Mouse (Mus musculus): ENCODE measurements around the gene Mdm2. TPM values are rescaled to one million over a fixed set of nuclear protein-coding genes. Genes with fewer than 3 reads are reported as not detected.
"Not testable (repeated sequence)": the region's sequence is repeated elsewhere in the genome, so short reads cannot be mapped to it uniquely, and the experiment has no call there.

Gene Mdm2
- polyA plus RNA-seq, 1 experiment from 2014 or later: 67.5 TPM

DNA sequence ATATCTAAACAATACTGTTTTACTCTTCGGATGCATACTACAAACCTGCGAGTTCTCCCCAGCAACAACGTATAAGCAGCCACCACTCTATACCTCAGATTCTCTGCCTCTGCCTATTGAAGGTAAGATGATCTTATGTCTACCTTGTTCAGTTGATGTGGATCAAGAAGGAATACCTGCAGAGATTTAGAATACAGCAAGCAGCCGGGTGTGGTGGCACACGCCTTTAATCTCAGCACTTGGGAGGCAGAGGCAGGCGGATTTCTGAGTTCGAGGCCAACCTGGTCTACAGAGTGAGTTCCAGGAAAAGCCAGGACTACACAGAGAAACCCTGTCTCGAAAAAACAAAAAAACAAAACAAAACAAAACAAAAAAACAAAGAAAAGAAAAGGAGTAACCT, 26.9 kb upstream of the Mdm2 start:
- H3K36me3 ChIP-seq: peaks cover 60% of the 10 kb centered on the region
- not testable (repeated sequence) for ATAC-seq; H3K4me3 ChIP-seq (replicated peaks); H3K27me3 ChIP-seq; H3K27ac ChIP-seq; H3K4me2 ChIP-seq (replicated peaks); H3K4me1 ChIP-seq (replicated peaks); H3K9me3 ChIP-seq; H3K9ac ChIP-seq (replicated peaks)
- 94% methylated on average over 8 of the region's 8 CpGs for WGBS

DNA sequence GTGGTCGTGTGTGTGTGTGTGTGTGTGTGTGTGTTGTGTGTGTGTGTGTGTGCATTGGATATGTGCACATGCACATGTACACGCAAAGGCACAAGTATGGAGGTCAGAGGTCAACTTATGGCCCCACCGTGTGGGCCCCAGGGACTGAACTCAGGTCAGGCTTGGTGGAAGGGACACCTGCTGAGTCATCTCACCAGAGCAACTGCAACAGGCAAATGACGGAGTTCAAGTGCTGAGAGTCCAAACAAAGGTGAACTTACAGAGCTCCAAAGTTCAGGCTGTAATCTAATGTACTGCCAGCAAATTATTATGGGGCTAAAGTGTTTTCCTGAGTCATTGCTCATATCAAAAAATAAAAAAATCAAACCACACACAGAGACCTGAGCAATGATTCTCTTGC, 26.5 kb upstream of the Mdm2 start:
- no peaks in the 10 kb centered on the region for H3K4me1 ChIP-seq (replicated peaks)

DNA sequence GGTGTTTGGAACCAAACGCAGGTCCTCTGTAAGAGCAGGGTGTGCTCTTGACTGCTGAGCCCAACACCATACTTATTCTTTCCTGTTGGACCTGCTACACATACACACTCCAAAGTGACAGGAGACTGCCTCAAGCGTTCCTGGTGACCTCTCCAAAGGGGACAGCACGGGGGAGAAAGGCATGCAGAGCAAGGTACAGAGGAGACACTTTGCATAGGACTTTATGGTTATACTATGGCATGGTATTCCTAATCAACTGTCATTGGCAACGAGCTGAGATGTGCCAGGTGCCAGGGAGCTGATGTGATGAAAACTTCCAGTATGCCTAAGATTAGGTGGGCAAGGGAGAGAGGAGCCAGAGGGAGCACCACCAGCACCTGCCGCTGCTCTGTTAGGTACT, 26.0 kb upstream of the Mdm2 start:
- Histone ChIP-seq H3K9me3 (no peaks in the 10 kb centered on the region), H3K27ac (no peak overlapping the region), H3K4me1 (replicated peaks) (no peaks in the 10 kb centered on the region), H3K4me2 (replicated peaks) (no peak overlapping the region), H3K9ac (replicated peaks) (no peak overlapping the region), H3K36me3 (peaks cover 60% of the 10 kb centered on the region), H3K27me3 (no peaks in the 10 kb centered on the region), H3K4me3 (replicated peaks) (no peak overlapping the region)
- 89% methylated on average over 5 of the region's 5 CpGs for WGBS
- no peak for ATAC-seq

More for the DNA sequence above, 26.5 kb upstream of the Mdm2 start:
- peaks cover 60% of the 10 kb centered on the region for H3K36me3 ChIP-seq
- no peak overlapping the region for H3K27ac ChIP-seq
- no peak overlapping the region for H3K9ac ChIP-seq (replicated peaks)
- no peaks in the 10 kb centered on the region for H3K9me3 ChIP-seq
- H3K4me2 ChIP-seq (replicated peaks): no peak overlapping the region
- WGBS: 80% methylated on average over 4 of the region's 4 CpGs
- H3K27me3 ChIP-seq: no peaks in the 10 kb centered on the region
- ATAC-seq: no peak
- H3K4me3 ChIP-seq (replicated peaks): no peak overlapping the region

DNA sequence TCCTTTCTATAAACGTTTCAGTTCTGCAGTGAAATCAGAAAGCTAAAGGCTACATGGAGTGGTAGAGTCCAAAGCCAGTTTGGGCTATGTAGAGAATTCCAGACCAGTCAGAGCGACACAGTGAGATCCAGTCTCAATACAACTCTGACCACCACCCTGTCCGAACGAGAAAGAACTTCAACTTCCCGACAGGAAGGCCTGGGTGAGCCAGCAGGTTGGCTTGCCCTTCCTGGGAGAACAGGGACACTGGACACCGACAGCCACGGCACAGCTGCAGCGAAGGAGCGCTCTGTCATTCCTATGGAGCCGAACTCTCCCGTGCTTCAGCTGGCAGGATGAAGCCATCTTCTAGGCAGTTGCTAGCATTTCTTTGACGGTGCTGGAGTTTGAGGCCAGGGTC, 24.8 kb upstream of the Mdm2 start:
- H3K4me3 ChIP-seq (replicated peaks); H3K4me2 ChIP-seq (replicated peaks); ATAC-seq; H3K4me1 ChIP-seq (replicated peaks); H3K27ac ChIP-seq; H3K27me3 ChIP-seq; H3K9me3 ChIP-seq; H3K9ac ChIP-seq (replicated peaks): not testable (repeated sequence)
- H3K36me3 ChIP-seq: peaks cover 49% of the 10 kb centered on the region
- WGBS: 94% methylated on average over 12 of the region's 12 CpGs

DNA sequence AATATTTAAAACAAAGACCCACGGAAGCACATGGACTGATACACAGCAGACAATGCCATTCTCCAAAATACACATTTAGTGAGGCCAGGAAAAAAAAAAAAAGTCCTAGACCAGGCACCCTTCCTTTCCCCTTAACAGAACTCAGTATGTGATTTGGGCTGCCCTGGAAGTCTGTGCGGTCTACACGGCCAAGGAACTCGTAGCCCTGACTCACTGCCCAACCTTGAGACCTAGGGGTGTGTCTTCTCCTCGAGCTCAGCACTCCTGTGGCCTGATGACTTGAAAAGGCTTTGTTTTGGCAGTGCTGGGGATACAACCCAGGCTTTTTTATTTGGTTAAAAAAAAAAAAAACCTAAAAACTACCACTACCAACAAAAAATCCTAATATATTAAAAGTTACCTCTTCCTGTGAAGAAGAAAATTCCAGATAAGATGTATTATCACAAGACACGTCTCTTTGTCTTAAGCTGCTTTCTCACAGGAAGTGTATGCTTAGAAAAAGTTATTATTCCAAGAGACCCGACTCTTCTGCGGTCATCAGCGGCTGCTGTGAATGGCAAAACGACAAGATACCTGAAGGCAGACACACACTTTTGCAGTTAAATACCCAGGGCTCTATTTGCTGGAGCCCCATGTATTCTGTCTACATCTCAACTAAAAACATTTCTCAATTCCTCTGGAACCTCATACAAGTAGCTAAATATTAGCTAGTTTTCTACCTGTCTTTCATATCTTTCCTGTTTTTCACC, 23.7 kb upstream of the Mdm2 start:
- not testable (repeated sequence) for H3K27ac ChIP-seq; H3K27me3 ChIP-seq; H3K4me2 ChIP-seq (replicated peaks); H3K4me3 ChIP-seq (replicated peaks); H3K4me1 ChIP-seq (replicated peaks); ATAC-seq; H3K9me3 ChIP-seq; H3K9ac ChIP-seq (replicated peaks)
- 91% methylated on average over 9 of the region's 10 CpGs for WGBS
- H3K36me3 ChIP-seq: peaks cover 38% of the 10 kb centered on the region

DNA sequence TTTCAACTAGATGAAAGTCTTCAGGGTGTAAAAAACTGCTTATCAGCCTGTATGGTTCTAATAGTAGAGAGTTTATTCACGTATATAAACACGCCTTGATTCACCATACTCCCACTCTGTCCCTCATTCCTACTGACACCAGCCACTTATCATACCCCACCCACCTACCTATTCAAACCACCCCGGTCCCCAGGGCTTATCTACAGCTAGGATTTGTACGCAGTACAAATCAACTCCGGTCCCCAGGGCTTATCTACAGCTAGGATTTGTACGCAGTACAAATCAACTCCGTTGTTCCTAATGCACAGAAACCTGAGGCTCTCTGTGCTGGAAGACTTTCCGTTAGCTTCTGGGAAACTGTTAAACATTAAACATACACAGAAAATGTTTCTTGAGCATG, 23.1 kb upstream of the Mdm2 start:
- not testable (repeated sequence) for H3K4me3 ChIP-seq (replicated peaks); H3K27me3 ChIP-seq; H3K27ac ChIP-seq; H3K9ac ChIP-seq (replicated peaks); H3K9me3 ChIP-seq; ATAC-seq; H3K4me1 ChIP-seq (replicated peaks); H3K4me2 ChIP-seq (replicated peaks)
- 88% methylated on average over 8 of the region's 8 CpGs for WGBS
- peaks cover 31% of the 10 kb centered on the region for H3K36me3 ChIP-seq

DNA sequence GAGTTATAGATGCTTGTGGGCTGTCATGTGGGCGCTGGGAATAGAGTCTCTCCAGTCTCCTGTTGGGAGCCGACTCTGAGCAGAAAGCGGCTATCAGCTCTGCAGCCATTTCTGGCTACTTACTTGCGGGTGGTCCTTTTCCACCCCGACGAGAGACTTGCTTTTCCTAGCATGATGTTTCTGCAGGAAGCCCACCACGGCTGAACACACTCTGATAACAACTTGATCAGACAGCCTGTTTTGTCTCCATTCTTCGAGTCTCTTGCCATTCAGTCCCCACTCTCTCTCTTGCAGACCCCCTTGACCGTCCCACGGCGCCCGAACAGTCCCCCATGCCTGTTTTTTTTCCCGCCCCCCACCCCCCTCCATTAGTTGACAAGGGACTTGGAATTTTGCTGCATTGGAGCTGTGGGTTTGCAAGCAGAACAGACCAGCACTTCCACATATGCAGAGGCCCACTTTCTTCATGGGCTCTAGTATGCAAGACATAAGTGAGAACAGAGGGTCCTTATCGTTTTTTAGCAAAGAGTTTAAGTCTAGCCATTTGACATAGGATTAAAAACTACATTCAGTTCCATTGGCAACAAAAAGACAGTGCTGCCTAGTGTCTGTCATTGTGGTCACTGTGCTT, 22.5 kb upstream of the Mdm2 start:
- 91% methylated on average over 14 of the region's 14 CpGs for WGBS
- Histone ChIP-seq H3K9ac (replicated peaks) (no peak overlapping the region), H3K27ac (no peak overlapping the region), H3K4me2 (replicated peaks) (no peak overlapping the region), H3K4me3 (replicated peaks) (no peak overlapping the region), H3K36me3 (peaks cover 26% of the 10 kb centered on the region), H3K27me3 (no peaks in the 10 kb centered on the region), H3K4me1 (replicated peaks) (no peaks in the 10 kb centered on the region), H3K9me3 (no peaks in the 10 kb centered on the region)
- ATAC-seq: no peak

DNA sequence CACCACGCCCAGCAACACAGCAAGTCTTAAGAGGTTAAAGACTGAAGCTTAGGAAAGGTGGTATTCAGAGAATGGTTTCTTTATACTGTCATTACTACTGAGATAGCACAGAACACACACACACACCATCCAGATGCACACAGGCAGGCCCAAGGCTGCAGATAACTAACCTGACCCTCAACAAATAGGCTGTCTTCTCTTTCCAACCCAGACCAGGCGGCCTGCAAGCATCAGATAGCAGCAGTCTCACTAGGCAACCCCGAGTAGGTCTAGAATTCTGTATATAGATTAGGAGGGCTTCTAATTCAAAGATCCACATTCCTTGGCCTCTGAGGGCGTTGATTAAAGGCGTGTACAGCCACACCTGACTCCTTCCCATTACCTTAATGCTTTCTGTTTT, 21.6 kb upstream of the Mdm2 start:
- Histone ChIP-seq H3K27me3 (no peaks in the 10 kb centered on the region), H3K36me3 (peaks cover 18% of the 10 kb centered on the region), H3K4me1 (replicated peaks) (no peaks in the 10 kb centered on the region), H3K9ac (replicated peaks) (no peak overlapping the region), H3K27ac (no peak overlapping the region), H3K4me3 (replicated peaks) (no peak overlapping the region), H3K4me2 (replicated peaks) (no peak overlapping the region), H3K9me3 (no peaks in the 10 kb centered on the region)
- no peak for ATAC-seq
- WGBS: 95% methylated on average over 5 of the region's 5 CpGs

DNA sequence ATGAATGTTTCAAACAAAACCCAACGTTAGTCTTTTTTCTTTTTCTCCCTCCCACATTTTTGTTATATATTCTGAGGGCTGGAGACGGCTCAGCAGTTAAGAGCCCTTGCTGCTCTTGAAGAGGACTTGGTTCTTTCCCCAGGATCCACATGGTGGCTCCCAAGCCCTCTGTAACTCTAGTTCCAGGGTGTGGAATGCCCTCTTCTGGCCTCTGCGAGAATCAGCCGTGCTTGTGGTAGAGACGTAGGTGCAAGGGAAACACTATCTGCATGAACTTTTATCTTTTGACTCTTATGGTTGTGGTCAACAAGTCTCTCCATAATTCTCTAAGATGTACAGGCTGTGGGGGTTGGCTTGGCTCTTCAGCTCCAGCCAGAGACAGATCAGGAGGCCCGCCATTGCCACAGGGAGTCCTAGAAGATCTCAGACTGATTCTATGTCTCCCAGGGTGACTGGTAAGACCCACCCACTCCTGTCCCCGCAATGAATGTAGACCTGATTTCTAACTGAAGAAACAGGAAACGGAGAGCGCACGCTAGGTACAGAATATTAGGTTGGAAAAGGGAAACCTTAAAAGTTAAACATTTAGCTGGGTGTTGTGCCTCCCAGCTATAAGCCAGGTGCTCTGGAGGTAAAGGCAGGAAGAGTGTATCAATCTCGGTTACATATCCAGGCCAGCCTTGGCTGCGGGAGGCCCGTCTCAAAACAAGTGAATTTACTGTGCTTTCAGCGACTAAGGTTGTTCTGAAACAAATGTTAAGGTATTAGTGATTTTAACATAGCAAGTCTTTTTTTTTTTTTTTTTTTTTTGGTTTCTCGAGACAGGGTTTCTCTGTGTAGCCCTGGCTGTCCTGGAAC, 20.9 kb upstream of the Mdm2 start:
- H3K9me3 ChIP-seq: no peaks in the 10 kb centered on the region
- 63% methylated on average over 15 of the region's 15 CpGs for WGBS
- no peak overlapping the region for H3K27ac ChIP-seq
- H3K4me3 ChIP-seq (replicated peaks): no peak overlapping the region
- H3K4me2 ChIP-seq (replicated peaks): no peak overlapping the region
- H3K9ac ChIP-seq (replicated peaks): no peak overlapping the region
- H3K4me1 ChIP-seq (replicated peaks): no peaks in the 10 kb centered on the region
- no peaks in the 10 kb centered on the region for H3K27me3 ChIP-seq
- peaks cover 11% of the 10 kb centered on the region for H3K36me3 ChIP-seq
- ATAC-seq: no peak

DNA sequence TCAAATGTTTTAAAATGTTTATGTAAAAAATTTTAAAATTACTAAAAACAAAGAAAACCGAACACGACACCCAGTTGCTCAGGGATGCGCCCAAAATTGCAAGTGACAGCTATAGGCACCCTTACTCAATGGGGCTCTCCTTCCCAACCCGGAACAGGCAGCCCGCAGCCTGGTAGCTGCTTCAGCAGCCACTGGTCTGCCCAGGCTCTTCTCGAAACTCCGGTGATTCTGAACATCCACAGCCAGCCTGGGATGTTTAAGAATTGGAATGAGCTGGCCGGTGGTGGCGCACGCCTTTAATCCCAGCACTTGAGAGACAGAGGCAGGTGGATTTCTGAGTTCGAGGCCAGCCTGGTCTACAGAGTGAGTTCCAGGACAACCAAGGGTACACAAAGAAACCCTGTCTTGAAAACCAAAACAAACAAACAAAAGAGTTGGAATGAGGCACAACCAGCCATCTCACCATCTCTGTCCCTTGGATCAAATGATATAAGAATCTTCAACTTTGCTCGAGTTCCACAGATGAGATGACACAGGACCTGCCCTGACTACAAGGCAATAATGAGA, 20.2 kb upstream of the Mdm2 start:
- H3K27me3 ChIP-seq: no peaks in the 10 kb centered on the region
- H3K9me3 ChIP-seq: no peaks in the 10 kb centered on the region
- no peak for ATAC-seq
- H3K27ac ChIP-seq: no peak overlapping the region
- H3K9ac ChIP-seq (replicated peaks): no peak overlapping the region
- no peaks in the 10 kb centered on the region for H3K4me1 ChIP-seq (replicated peaks)
- 96% methylated on average over 12 of the region's 12 CpGs for WGBS
- no peak overlapping the region for H3K4me2 ChIP-seq (replicated peaks)
- H3K36me3 ChIP-seq: peaks cover 5% of the 10 kb centered on the region
- H3K4me3 ChIP-seq (replicated peaks): no peak overlapping the region

DNA sequence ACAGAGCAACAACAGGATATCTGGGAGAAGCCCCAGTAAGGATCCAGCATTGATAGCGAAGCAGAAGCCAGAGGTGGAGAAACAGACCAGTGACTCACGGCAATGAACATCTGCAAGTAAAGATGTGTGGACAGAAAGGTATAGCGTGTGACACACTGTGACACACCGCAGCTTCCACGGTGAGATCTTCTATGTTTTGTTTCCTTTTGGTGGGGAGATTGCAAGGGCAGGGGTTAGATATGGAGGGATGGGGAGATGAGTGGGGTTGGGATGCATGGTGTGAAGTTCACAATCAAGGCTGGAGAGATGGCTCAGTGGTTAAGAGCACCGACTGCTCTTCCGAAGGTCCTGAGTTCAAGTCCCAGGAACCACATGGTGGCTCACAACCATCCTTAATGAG, 19.6 kb upstream of the Mdm2 start:
- Histone ChIP-seq H3K9me3 (no peaks in the 10 kb centered on the region), H3K4me2 (replicated peaks) (no peak overlapping the region), H3K9ac (replicated peaks) (no peak overlapping the region), H3K4me1 (replicated peaks) (no peaks in the 10 kb centered on the region), H3K36me3 (peaks cover 5% of the 10 kb centered on the region), H3K27ac (no peak overlapping the region), H3K27me3 (no peaks in the 10 kb centered on the region), H3K4me3 (replicated peaks) (no peak overlapping the region)
- ATAC-seq: no peak
- 96% methylated on average over 7 of the region's 7 CpGs for WGBS
